Mouse (Mus musculus) hindbrain, embryonic 15.5 days (tissue): ENCODE measurements around the gene Aldoc. TPM values are rescaled to one million over a fixed set of nuclear protein-coding genes. Genes with fewer than 3 reads are reported as not detected.
A peak's percentile ranks its signal among the peaks of the same experiment; 100 is the strongest.

Source experiments
- ATAC-seq: fragments of 200-750 bp; cut with Nextera tagmentation; 2 replicates; pipeline ENCODE4 v1.8.0; 2017; ENCODE audit warnings: low read depth, moderate number of reproducible peaks, moderate TSS enrichment; ENCODE audit not compliant: low FRiP score
- H3K27ac ChIP-seq: fragments of 300-500 bp; sonication (generic); replicated peaks from 2 replicates; pipeline ENCODE4 v1.5.1; 2015; ENCODE audit warnings: mild to moderate bottlenecking, inconsistent platforms
- H3K27me3 ChIP-seq: fragments of 300-500 bp; sonication (generic); 2 replicates; pipeline ENCODE4 v1.6.1; 2015; ENCODE audit warnings: control low read depth, inconsistent platforms
- H3K36me3 ChIP-seq: fragments of 300-500 bp; sonication (generic); 2 replicates; pipeline ENCODE4 v1.6.1; 2015; ENCODE audit warnings: control low read depth, inconsistent platforms
- H3K4me1 ChIP-seq: fragments of 300-500 bp; sonication (generic); replicated peaks from 2 replicates; pipeline ENCODE4 v1.6.1; 2015; ENCODE audit warnings: control low read depth, inconsistent platforms
- H3K4me2 ChIP-seq: fragments of 300-500 bp; sonication (generic); 2 replicates; pipeline ENCODE4 v1.6.1; 2015; ENCODE audit warnings: moderate library complexity, mild to moderate bottlenecking, inconsistent platforms
- H3K4me3 ChIP-seq: fragments of 300-500 bp; sonication (generic); 2 replicates; pipeline ENCODE4 v1.5.1; 2015; ENCODE audit warnings: mild to moderate bottlenecking, inconsistent platforms
- H3K9ac ChIP-seq: fragments of 300-500 bp; sonication (generic); 2 replicates; pipeline ENCODE4 v1.6.1; 2015; ENCODE audit warnings: inconsistent platforms
- H3K9me3 ChIP-seq: fragments of 300-500 bp; sonication (generic); 2 replicates; pipeline ENCODE4 v1.6.1; 2016; ENCODE audit warnings: control low read depth, inconsistent platforms
- WGBS: fragments of 180-500 bp; shearing (Covaris S2); methylation state at CpG from one replicate; pipeline ENCODE4 v1.1.7; 2015; 5-methylcytosine and 5-hydroxymethylcytosine counted together
- polyA plus RNA-seq: library from polyadenylated mRNA; unstranded; fragments of >200 nt; fragmentation: Nextera tagmentation; extraction: Ambion mirVana; gene quantifications from 2 replicates; pipeline ENCODE4 v1.2.1, GENCODE M21; 2015

The Aldoc gene
- polyA plus RNA-seq, 1 experiment from 2014 or later: 318 TPM

- H3K9me3 ChIP-seq: no peaks in the 10 kb centered on the region
- no peak overlapping the region for H3K4me3 ChIP-seq
- no peaks in the 10 kb centered on the region for H3K4me1 ChIP-seq
- H3K9ac ChIP-seq: no peak overlapping the region
- no peak overlapping the region for H3K4me2 ChIP-seq
- H3K27ac ChIP-seq: no peak overlapping the region
- no peak for ATAC-seq
- peaks cover 2% of the 10 kb centered on the region; the same call in 1 of the 2 replicates for H3K36me3 ChIP-seq
- WGBS: 98% methylated on average over 2 of the region's 2 CpGs
- H3K27me3 ChIP-seq: no peaks in the 10 kb centered on the region
These were observed 9.1 kb upstream of the Aldoc start for GRCm38 (mm10) chr11:78313662-78314061.

- peak overlapping the region; percentile 57; the same call in 1 of the 2 replicates for H3K27ac ChIP-seq
- no peak overlapping the region for H3K4me2 ChIP-seq
These were observed 4.4 kb upstream of the Aldoc start for GRCm38 (mm10) chr11:78318411-78318810.

GRCm38 (mm10) chr11:78322076-78322831, 514 bp upstream of the Aldoc start:
- 55% methylated on average over 2 of the region's 2 CpGs for WGBS
- peak overlapping the region; percentile 35 for H3K4me3 ChIP-seq
- H3K4me1 ChIP-seq: peaks cover 28% of the 10 kb centered on the region
- peak; percentile 67 for ATAC-seq
- no peaks in the 10 kb centered on the region for H3K27me3 ChIP-seq
- H3K36me3 ChIP-seq: no peaks in the 10 kb centered on the region
- H3K27ac ChIP-seq: peak overlapping the region; percentile 80
- H3K4me2 ChIP-seq: peak overlapping the region; percentile 50
- H3K9me3 ChIP-seq: no peaks in the 10 kb centered on the region
- H3K9ac ChIP-seq: peak overlapping the region; percentile 6; the same call in 1 of the 2 replicates

More at GRCm38 (mm10) chr11:78318411-78318810, 4.4 kb upstream of the Aldoc start:
- 80% methylated on average over 2 of the region's 2 CpGs for WGBS
- H3K9me3 ChIP-seq: no peaks in the 10 kb centered on the region
- H3K9ac ChIP-seq: no peak overlapping the region
- ATAC-seq: no peak
- H3K36me3 ChIP-seq: peaks cover 2% of the 10 kb centered on the region; the same call in 1 of the 2 replicates
- H3K4me1 ChIP-seq: peaks cover 16% of the 10 kb centered on the region
- no peak overlapping the region for H3K4me3 ChIP-seq
- no peaks in the 10 kb centered on the region for H3K27me3 ChIP-seq

- H3K9ac ChIP-seq: no peak overlapping the region
- H3K36me3 ChIP-seq: no peaks in the 10 kb centered on the region
- H3K27me3 ChIP-seq: no peaks in the 10 kb centered on the region
- 75% methylated on average over 15 of the region's 15 CpGs for WGBS
- peak overlapping the region; percentile 50 for H3K4me2 ChIP-seq
- peaks cover 32% of the 10 kb centered on the region for H3K4me1 ChIP-seq
- no peaks in the 10 kb centered on the region for H3K9me3 ChIP-seq
- peak overlapping the region; percentile 35 for H3K4me3 ChIP-seq
- ATAC-seq: peak; percentile 62; the same call in 1 of the 2 replicates
- H3K27ac ChIP-seq: peak overlapping the region; percentile 80
These were observed 1.4 kb downstream of the Aldoc start for GRCm38 (mm10) chr11:78324000-78324785.

- H3K9me3 ChIP-seq: no peaks in the 10 kb centered on the region
- no peaks in the 10 kb centered on the region for H3K36me3 ChIP-seq
- H3K4me1 ChIP-seq: peaks cover 38% of the 10 kb centered on the region
- no peak for ATAC-seq
- no peak overlapping the region for H3K9ac ChIP-seq
- no peaks in the 10 kb centered on the region for H3K27me3 ChIP-seq
- WGBS: 92% methylated on average over 12 of the region's 12 CpGs
- peak overlapping the region; percentile 80 for H3K27ac ChIP-seq
- H3K4me2 ChIP-seq: peak overlapping the region; percentile 50
- H3K4me3 ChIP-seq: peak overlapping the region; percentile 35
These were observed 2.2 kb downstream of the Aldoc start for GRCm38 (mm10) chr11:78324965-78325364.

GRCm38 (mm10) chr11:78327215-78327614, 4.4 kb downstream of the Aldoc start:
- H3K27me3 ChIP-seq: no peaks in the 10 kb centered on the region
- no peak overlapping the region for H3K4me3 ChIP-seq
- no peaks in the 10 kb centered on the region for H3K36me3 ChIP-seq
- H3K27ac ChIP-seq: no peak overlapping the region
- no peak overlapping the region for H3K4me2 ChIP-seq
- no peak overlapping the region for H3K9ac ChIP-seq
- WGBS: 91% methylated on average over 4 of the region's 4 CpGs
- H3K9me3 ChIP-seq: no peaks in the 10 kb centered on the region
- ATAC-seq: no peak
- peaks cover 33% of the 10 kb centered on the region for H3K4me1 ChIP-seq

GRCm38 (mm10) chr11:78327634-78328511, 5.1 kb downstream of the Aldoc start, which contains the start of gene Pigs:
Pigs (plus strand) TSS chr11:78328415.
- peaks cover 5% of the 10 kb centered on the region; the same call in 1 of the 2 replicates for H3K36me3 ChIP-seq
- peak within 1 kb of the TSS; percentile 76 for H3K27ac ChIP-seq
- H3K4me1 ChIP-seq: peaks cover 27% of the 10 kb centered on the region
- H3K9me3 ChIP-seq: no peaks in the 10 kb centered on the region
- H3K9ac ChIP-seq: peak within 1 kb of the TSS; percentile 78
- peak within 1 kb of the TSS; percentile 85 for H3K4me3 ChIP-seq
- WGBS: 13% methylated on average over 37 of the region's 37 CpGs
- peak; percentile 92 for ATAC-seq
- H3K4me2 ChIP-seq: peak within 1 kb of the TSS; percentile 80
- no peaks in the 10 kb centered on the region for H3K27me3 ChIP-seq

GRCm38 (mm10) chr11:78328512-78329056, 5.8 kb downstream of the Aldoc start:
- H3K36me3 ChIP-seq: peaks cover 12% of the 10 kb centered on the region
- ATAC-seq: peak; percentile 70
- WGBS: under 1% methylated on average over 41 of the region's 41 CpGs

GRCm38 (mm10) chr11:78332676-78333075, 9.9 kb downstream of the Aldoc start:
- no peaks in the 10 kb centered on the region for H3K27me3 ChIP-seq
- no peak for ATAC-seq
- peaks cover 36% of the 10 kb centered on the region for H3K36me3 ChIP-seq
- no peak overlapping the region for H3K27ac ChIP-seq
- H3K4me2 ChIP-seq: no peak overlapping the region
- peaks cover 10% of the 10 kb centered on the region for H3K4me1 ChIP-seq
- no peak overlapping the region for H3K4me3 ChIP-seq
- 97% methylated on average over 12 of the region's 12 CpGs for WGBS
- H3K9ac ChIP-seq: no peak overlapping the region
- H3K9me3 ChIP-seq: no peaks in the 10 kb centered on the region

More at GRCm38 (mm10) chr11:78328512-78329056, 5.8 kb downstream of the Aldoc start:
- Histone ChIP-seq H3K9me3 (no peaks in the 10 kb centered on the region), H3K27ac (peak overlapping the region; percentile 76), H3K4me1 (peaks cover 20% of the 10 kb centered on the region), H3K4me3 (peak overlapping the region; percentile 85), H3K27me3 (no peaks in the 10 kb centered on the region), H3K9ac (peak overlapping the region; percentile 78), H3K4me2 (peak overlapping the region; percentile 80)

- H3K9ac ChIP-seq: no peak overlapping the region
- H3K27ac ChIP-seq: no peak overlapping the region
- peaks cover 43% of the 10 kb centered on the region for H3K36me3 ChIP-seq
- no peaks in the 10 kb centered on the region for H3K27me3 ChIP-seq
- H3K9me3 ChIP-seq: no peaks in the 10 kb centered on the region
- H3K4me2 ChIP-seq: no peak overlapping the region
- H3K4me1 ChIP-seq: peaks cover 8% of the 10 kb centered on the region
- WGBS: 94% methylated on average over 5 of the region's 5 CpGs
- no peak for ATAC-seq
- H3K4me3 ChIP-seq: no peak overlapping the region
These were observed 11.2 kb downstream of the Aldoc start for GRCm38 (mm10) chr11:78333992-78334391.

GRCm38 (mm10) chr11:78337040-78337439, 14.3 kb downstream of the Aldoc start:
- Histone ChIP-seq H3K4me2 (no peak overlapping the region), H3K4me3 (no peak overlapping the region), H3K36me3 (peaks cover 67% of the 10 kb centered on the region), H3K9me3 (no peaks in the 10 kb centered on the region), H3K4me1 (no peaks in the 10 kb centered on the region), H3K27ac (no peak overlapping the region), H3K9ac (no peak overlapping the region), H3K27me3 (no peaks in the 10 kb centered on the region)
- 95% methylated on average over 8 of the region's 8 CpGs for WGBS
- ATAC-seq: no peak
